Mouse (Mus musculus) urinary bladder, postnatal 4 days (tissue): ENCODE measurements around the gene Anks3.

Source experiments
- DNase-seq, 2 experiments: peaks; one replicate each; pipeline ENCODE4 v3.0.0; 2021 to 2022; ENCODE audit warnings: low spot score in 2 of 2

Gene Anks3

DNA sequence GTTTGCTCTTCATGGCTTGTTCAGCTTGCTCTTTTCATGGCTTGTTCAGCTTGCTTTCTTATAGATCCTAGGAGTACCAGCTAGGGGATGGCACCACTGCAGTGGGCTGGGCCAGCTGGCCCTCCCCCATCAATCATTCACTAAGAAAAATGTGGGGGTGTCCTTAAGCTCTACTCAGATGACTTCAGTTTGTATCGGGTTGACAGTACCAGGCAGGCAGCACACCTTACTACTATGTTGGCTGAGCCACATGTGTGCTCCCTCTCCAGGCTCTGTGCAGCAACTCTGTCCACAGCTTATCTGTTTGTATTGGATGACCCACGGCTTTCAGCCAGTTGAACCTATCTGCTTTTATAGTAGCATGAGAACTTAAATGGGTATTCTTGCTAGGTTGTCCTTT lies 35.5 kb downstream of the Anks3 start:
- no peak for DNase-seq

DNA sequence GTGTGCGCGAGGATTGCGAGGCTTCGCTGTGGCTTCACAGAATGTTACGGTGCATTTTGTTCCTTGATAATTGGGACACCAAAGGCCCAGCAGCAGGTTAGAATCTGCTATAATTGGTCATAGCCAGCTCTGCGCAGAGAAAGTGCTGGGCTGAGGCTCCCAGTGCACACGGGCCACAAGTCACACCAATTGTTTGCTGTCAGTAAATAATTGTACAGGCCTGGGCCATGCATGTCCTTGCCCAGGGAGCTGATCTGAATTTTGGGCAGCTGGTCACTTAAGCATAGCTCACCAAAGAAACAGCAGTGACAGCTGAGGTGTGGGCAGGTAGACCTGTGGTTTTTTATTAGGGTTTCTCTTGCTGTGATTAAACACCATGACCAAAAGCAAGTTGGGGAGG lies 36.0 kb downstream of the Anks3 start:
- no peak for DNase-seq

- DNase-seq, result no peak
These were observed 40.0 kb downstream of the Anks3 start for GRCm38 (mm10) chr16:4923996-4924395.

- no peak for DNase-seq
These were observed 41.5 kb downstream of the Anks3 start for GRCm38 (mm10) chr16:4922481-4922880.

GRCm38 (mm10) chr16:4920556-4920955 lies 43.4 kb downstream of the Anks3 start:
- no peak for DNase-seq

DNA sequence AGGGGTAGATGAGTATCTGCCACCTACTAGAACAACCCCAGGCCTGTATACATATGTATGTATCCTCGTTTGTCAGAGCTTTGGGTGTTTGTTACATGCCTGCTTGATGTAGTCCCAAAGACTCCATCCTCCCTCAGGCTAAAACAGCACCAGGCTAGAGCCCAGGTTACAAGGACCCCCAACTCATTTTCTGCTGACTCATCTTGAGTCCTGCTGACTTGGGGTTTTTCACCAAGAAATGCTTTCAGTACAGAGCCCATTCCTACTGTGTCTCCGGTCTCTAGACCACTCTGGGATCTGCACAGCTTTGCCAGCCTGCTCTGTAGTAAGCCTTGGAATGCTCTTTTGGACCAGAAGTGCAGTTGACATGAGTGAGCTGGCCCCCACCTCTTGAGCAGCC lies 47.4 kb downstream of the Anks3 start:
- no peak for DNase-seq

- no peak for DNase-seq
These were observed 48.1 kb downstream of the Anks3 start for GRCm38 (mm10) chr16:4915931-4916330.

DNA sequence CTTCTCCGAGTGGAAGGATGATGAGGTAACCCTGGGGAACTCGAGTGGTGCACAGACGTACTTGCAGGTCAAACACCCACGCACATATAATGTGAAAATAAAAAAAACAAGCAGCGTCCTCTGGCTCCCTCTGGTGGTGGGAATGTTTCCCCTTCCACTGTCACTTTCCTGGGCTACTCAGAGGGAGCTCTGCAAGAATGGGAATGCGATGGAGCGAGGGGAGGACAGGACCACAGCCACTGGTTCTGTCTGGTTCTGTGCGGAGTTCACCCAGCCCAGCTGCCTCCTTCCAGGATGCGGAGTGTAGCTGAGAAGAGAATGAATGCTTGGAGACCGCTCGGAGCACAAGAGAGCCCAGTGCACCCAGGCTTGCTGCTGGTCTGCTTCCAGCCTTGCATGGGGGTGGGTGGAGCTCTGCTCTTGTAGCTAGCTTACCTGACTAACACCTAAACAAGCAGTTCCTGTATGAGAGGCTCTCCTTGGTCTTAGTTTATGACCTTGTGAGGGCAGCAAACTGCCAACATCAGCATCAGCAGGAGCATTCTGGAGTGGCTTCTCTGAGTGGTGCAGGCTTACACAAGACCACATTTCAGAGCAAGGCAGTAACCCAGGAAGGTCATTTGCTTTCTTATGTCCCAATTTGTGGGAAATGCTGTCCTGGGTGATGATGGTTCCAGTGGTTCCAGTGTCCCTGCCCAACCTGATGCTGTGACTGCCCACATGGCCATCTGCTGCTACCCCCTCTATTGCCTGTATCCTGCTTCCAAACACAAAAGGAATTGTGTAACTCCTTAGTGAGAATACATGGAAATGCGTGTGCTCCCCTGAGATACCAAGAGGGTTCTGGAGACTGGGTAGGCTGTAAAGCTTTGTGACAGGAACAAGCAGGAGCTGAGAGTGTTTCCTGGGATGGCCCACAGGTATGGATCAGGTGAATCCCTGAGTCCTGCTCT lies 49.9 kb downstream of the Anks3 start:
- DNase-seq, result peak; percentile 70 to 89

GRCm38 (mm10) chr16:4912907-4913782 lies 50.9 kb downstream of the Anks3 start:
- no peak for DNase-seq

GRCm38 (mm10) chr16:4912074-4912648 lies 51.8 kb downstream of the Anks3 start:
- no peak for DNase-seq

GRCm38 (mm10) chr16:4910758-4911157 lies 53.2 kb downstream of the Anks3 start:
- DNase-seq, result no peak

- DNase-seq, result no peak
These were observed 54.3 kb downstream of the Anks3 start for GRCm38 (mm10) chr16:4909745-4910144.

DNA sequence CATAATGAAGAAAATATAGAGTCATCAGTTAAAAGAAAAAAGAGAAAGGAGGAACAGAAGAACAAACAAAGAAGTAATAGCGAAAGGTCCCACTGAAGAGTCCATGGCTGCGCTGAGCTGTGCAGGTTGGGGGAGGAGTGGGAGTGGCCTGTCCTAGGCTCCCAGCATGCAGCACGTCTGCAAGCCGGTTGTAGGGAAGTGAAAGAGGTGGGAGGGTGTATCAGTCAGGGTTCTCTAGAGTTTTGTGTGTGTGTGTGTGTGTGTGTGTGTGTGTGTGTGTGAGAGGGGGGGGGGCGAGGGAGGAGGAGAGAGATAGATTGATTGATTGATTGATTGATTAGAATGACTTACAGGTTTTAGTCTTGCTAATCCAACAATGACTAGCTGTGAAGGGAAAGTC lies 56.0 kb downstream of the Anks3 start:
- no peak for DNase-seq

DNA sequence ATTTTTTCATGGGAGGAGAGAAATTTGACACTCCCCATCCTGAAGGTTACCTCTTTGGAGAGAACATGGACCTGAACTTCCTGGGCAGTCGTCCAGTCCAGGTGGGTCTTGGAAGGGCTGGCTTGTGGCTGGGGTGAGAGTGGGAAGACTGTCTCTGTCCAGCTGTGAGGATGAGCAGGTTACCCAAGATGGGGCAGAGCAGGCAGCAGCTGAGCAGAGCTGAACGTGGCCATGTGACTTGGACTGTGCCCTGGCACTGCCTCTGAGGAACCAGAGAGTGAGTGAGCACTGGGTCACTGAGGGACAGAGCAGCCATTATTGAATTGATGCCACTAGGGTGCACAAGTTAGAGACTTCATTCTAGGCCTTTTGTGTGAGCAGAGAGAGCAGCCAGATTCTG lies 56.6 kb downstream of the Anks3 start:
- no peak for DNase-seq

DNA sequence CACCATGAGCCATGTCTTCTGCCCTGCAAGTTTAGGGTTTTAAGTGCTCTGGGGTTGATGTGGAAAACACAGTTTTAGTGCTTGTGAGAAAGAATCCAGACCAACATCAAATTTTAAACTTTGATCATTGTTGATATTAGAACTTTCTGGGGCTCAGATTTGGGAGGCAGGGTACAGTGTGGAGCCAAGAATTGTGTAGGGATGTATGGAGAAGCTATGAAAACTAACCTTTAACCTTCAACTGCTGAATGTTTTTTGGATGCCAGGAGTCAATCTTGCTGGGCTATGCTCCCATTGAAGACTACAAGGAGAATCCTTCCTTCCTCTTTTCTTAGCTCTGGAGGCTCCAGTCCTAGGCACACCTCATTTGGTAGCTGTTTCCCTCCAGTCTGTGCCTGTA lies 57.4 kb downstream of the Anks3 start:
- DNase-seq, result no peak

DNA sequence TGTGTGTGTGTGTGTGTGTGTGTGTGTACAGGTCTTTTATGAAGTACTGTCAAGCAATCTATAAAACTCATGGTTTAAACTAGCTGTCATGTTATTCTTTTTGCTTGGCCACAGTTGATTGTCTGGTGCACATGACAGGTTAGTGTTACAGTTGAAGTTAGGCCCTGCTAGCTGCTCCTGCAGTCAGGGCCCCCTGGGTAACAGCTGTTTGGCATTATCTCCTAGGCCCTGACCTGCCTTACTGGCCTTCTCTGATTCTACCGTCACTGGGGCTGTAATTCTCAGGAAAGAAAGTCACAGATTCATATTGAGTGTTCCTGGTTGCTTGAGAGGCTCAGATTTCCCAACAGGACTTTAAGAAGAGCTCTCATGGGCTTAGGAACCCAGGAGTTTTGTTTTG lies 58.4 kb downstream of the Anks3 start:
- DNase-seq, result no peak

DNA sequence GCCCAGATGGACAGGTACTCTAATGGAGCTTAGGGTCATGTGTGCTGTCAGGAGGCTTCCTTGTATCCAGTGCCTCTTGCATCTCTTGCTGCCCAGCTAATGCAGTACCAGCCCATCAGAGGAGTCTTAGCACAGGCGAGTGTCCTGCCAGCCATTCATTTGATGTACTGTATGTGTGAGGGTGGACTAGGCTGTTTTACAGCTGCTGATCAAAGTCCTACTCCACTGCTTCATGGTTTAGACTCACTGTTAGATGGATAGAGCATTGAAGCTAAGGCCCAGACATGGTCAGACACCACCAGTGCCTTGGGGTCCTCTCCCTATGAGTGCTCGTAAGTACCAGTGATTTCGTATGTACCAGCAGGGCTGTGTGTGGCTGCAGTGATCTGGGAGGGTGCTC lies 59.1 kb downstream of the Anks3 start:
- no peak for DNase-seq

DNA sequence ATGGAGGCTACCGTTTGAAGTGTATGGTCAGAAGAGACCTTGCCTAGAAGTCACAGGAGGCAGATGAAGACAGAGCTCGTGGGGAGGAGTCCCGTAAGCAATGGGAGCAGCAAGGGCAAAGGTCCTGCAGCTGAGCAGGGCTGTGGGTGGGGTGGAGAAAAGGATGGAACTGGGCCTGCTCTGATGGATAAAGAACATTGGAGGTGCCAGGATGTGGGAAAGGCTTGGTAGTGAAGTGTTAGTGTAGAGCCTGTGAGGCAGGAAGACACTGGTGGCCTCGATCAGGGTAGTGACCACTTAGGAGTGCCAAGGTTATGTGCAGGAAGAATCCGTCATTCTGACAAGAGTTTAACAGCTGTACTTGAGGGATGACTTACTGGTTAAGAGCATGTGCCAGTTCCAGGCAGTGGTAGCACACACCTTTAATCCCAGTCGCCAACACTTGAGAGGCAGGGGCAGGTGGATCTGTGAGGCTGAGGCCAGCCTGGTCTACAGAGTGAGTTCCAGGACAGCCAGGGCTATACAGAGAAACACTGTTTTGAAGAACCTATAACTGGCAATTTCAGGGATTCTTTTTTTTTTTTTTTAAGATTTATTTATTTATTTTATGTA lies 60.4 kb downstream of the Anks3 start:
- no peak for DNase-seq

GRCm38 (mm10) chr16:4902390-4902789 lies 61.6 kb downstream of the Anks3 start:
- no peak for DNase-seq

DNA sequence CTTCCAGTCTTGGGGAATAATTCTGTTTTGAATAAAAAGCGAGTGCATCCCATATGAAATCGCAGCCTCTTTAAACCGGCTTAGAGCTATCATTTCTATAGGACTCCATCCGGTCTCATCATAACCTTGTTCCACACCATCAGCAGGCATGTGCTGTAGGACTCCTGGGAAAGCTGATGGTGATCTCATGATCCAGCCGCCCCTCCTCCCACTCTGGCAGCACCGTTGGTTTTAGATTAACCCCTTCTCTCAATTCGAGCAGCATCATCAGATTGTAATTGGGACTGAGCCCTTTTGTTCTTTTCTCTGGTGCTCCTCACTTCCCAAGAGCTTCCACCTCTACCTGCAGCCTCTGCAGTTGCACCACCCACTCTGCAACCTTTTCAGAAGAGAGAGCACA lies 62.8 kb downstream of the Anks3 start:
- DNase-seq, result no peak

- DNase-seq, result no peak
These were observed 64.3 kb downstream of the Anks3 start for GRCm38 (mm10) chr16:4899711-4900110.

- no peak for DNase-seq
These were observed 65.1 kb downstream of the Anks3 start for GRCm38 (mm10) chr16:4898881-4899280.
